Mouse (Mus musculus) limb, embryonic 14.5 days (tissue): ENCODE measurements around the gene Casp7. TPM values are rescaled to one million over a fixed set of nuclear protein-coding genes. Genes with fewer than 3 reads are reported as not detected.
"Not testable (repeated sequence)": the region's sequence is repeated elsewhere in the genome, so short reads cannot be mapped to it uniquely, and the experiment has no call there.

Experiments
- ATAC-seq: fragments of 200-750 bp; cut with Nextera tagmentation; 2 replicates; pipeline ENCODE4 v1.8.0; 2017; ENCODE audit warnings: low read depth, moderate number of reproducible peaks, moderate TSS enrichment; ENCODE audit not compliant: low FRiP score
- DNase-seq: peaks from one replicate; pipeline ENCODE4 v3.0.0-alpha.2; 2015; ENCODE audit warnings: low spot score
- H3K27ac ChIP-seq: fragments of 300-500 bp; sonication (generic); replicated peaks from 2 replicates; pipeline ENCODE4 v1.5.1; 2014; ENCODE audit warnings: low read depth, mild to moderate bottlenecking, low read length, moderate library complexity, mixed read lengths
- H3K27me3 ChIP-seq: fragments of 300-500 bp; sonication (generic); 2 replicates; pipeline ENCODE4 v1.6.1; 2014; ENCODE audit warnings: low read length, mixed read lengths; ENCODE audit not compliant: control insufficient read depth, insufficient read depth
- H3K36me3 ChIP-seq: fragments of 300-500 bp; sonication (generic); 2 replicates; pipeline ENCODE4 v1.6.1; 2014; ENCODE audit warnings: mild to moderate bottlenecking, low read length, moderate library complexity, mixed read lengths; ENCODE audit not compliant: control insufficient read depth, insufficient read depth
- H3K4me1 ChIP-seq: fragments of 300-500 bp; sonication (generic); 2 replicates; pipeline ENCODE4 v1.6.1; 2014; ENCODE audit warnings: antibody characterized with exemption, low read length, mixed read lengths; ENCODE audit not compliant: control insufficient read depth, insufficient read depth
- H3K4me2 ChIP-seq: fragments of 300-500 bp; sonication (generic); replicated peaks from 2 replicates; pipeline ENCODE4 v1.6.1; 2014; ENCODE audit warnings: low read depth, mild to moderate bottlenecking, low read length, moderate library complexity; ENCODE audit not compliant: severe bottlenecking
- H3K4me3 ChIP-seq: fragments of 300-500 bp; sonication (generic); replicated peaks from 2 replicates; pipeline ENCODE4 v1.5.1; 2014; ENCODE audit warnings: low read length
- H3K9ac ChIP-seq: fragments of 300-500 bp; sonication (generic); 2 replicates; pipeline ENCODE4 v1.6.1; 2014; ENCODE audit warnings: mild to moderate bottlenecking, low read depth, low read length, moderate library complexity; ENCODE audit not compliant: severe bottlenecking
- H3K9me3 ChIP-seq: fragments of 300-500 bp; sonication (generic); 2 replicates; pipeline ENCODE4 v1.6.1; 2016; ENCODE audit warnings: low read length; ENCODE audit not compliant: control insufficient read depth
- POLR2A ChIP-seq: fragments of 200-500 bp; IDR thresholded peaks from 2 replicates; pipeline ENCODE4 v1.8.0; 2012; ENCODE audit warnings: inconsistent platforms, mild to moderate bottlenecking, moderate library complexity, borderline replicate concordance; ENCODE audit not compliant: insufficient read depth, insufficient read length; ENCODE audit errors: extremely low read depth
- WGBS: fragments of 180-500 bp; shearing (Covaris S2); extraction: QIAGEN DNeasy Blood & Tissue Kit; methylation state at CpG from one replicate; pipeline ENCODE4 v1.1.7; 2014; 5-methylcytosine and 5-hydroxymethylcytosine counted together
- polyA plus RNA-seq, 2 experiments: library from polyadenylated mRNA; depleted of rRNA in 1 of 2; stranded (reverse) in 1 of 2; unstranded in 1 of 2; fragments of >200 nt; fragmentation: Nextera tagmentation in 1 of 2; extraction: Ambion mirVana in 1 of 2; gene quantifications; 2 replicates each; pipeline versions ENCODE4 v1.2.1 to v1.2.3; 2012 to 2014

Gene Casp7
- polyA plus RNA-seq, 2 experiments = 18.6 to 23.7 TPM

DNA sequence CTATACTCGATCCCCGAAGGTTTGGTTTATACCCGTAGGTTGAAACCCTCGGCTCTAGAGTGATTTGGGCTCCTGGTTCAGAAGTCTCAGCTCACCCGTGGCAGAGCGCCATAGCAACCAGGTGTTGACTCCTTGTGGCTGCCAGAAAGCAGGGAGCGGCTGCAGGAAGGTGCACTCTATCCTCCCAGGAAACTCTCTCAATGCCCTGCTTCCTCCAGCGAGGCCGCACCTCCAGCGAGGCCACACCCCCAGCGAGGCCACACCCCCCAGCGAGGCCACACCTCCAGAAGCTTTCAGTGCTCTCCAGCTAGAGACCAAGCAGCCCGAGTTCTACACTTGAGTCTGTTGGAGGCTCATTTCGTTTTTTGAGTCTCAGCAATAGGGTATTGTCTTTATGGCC lies 3.3 kb downstream of the Casp7 start:
- WGBS = 54% methylated on average over 14 of the region's 14 CpGs

DNA sequence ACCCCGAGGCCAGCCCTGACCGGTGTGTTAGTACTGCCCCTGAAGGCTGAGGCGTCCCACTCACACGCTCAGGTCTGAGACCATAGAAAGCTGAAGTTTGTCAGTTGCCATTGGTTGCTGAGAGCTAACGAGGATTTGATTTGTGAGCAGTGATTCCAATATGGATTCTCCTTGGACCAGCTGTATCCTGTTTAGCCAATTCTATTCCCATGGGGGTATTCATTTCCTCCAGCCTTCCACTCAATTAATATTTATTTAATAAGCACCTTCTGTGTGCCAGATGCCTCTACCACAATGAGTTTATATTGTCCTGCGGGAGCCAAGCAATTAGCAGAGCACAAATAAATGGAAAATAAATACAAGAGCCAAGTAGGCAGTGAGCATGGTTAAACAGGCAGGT lies 4.9 kb downstream of the Casp7 start:
- 29% methylated on average over 6 of the region's 6 CpGs for WGBS
- H3K27ac ChIP-seq = no peak overlapping the region
- H3K27me3 ChIP-seq = no peaks in the 10 kb centered on the region
- H3K36me3 ChIP-seq = peaks cover 13% of the 10 kb centered on the region
- no peak for TF ChIP-seq POLR2A
- no peak overlapping the region for H3K9ac ChIP-seq
- DNase-seq (no peak), ATAC-seq (no peak)
- no peaks in the 10 kb centered on the region for H3K9me3 ChIP-seq
- H3K4me3 ChIP-seq = no peak overlapping the region
- H3K4me1 ChIP-seq = peaks cover 8% of the 10 kb centered on the region
- H3K4me2 ChIP-seq = no peak overlapping the region

More for the DNA sequence above, 3.3 kb downstream of the Casp7 start:
- no peak overlapping the region for H3K27ac ChIP-seq
- peaks cover 8% of the 10 kb centered on the region for H3K4me1 ChIP-seq
- no peaks in the 10 kb centered on the region for H3K9me3 ChIP-seq
- peaks cover 12% of the 10 kb centered on the region for H3K36me3 ChIP-seq
- no peak for ATAC-seq
- H3K4me3 ChIP-seq = no peak overlapping the region
- H3K4me2 ChIP-seq = no peak overlapping the region
- no peak for TF ChIP-seq POLR2A
- no peak for DNase-seq
- H3K27me3 ChIP-seq = 0 out of 2 replicates have a peak, but pooled peaks cover 4% of the 10 kb centered on the region
- H3K9ac ChIP-seq = no peak overlapping the region

DNA sequence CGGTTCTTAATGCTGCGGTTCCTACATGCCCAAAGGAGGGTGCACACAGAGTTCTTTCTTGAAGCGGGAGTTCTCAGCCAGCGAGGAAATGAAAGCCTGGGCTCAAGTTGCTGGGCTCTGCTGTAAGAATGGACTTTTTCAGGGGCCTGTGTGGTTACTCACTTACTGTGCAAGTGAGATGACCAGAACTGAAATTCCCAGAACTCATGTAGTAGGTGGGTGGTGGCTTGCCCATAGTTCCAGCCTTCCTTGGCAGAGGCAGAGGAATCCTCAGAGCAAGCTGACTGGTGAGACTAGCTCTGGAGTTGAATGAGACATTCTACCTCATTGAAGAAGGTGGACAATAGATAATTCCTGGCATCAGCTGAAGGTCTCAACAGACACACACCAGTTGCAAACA lies 8.9 kb downstream of the Casp7 start:
- Histone ChIP-seq H3K9ac (no peak overlapping the region), H3K4me1 (peaks cover 2% of the 10 kb centered on the region), H3K4me3 (no peak overlapping the region), H3K27me3 (no peaks in the 10 kb centered on the region), H3K9me3 (no peaks in the 10 kb centered on the region), H3K4me2 (no peak overlapping the region), H3K27ac (no peak overlapping the region), H3K36me3 (peaks cover 24% of the 10 kb centered on the region)
- no peak for ATAC-seq
- TF ChIP-seq POLR2A = no peak
- DNase-seq = no peak
- WGBS = 94% methylated on average over 4 of the region's 4 CpGs

DNA sequence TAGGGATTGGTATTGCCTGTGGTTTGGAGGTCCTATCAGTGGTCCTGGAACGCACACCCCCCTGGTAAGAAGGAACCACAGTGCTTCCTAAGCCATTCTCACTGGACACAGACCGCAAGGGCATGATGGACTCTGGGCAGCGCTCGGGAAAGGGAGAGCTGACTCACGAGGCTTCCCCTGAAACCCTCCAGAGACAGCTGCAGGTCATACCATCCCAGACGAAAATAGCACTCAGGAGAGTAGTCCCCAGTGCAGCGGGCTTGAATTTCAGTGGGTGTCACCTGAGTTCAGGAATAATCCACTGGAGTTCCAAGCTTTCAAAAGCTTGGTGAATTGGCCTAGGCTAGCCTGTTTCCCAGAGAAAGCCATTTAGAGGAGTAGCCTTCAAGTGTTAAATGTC lies 9.7 kb downstream of the Casp7 start:
- no peak for TF ChIP-seq POLR2A
- ATAC-seq (no peak), DNase-seq (no peak)
- no peak overlapping the region for H3K9ac ChIP-seq
- H3K27ac ChIP-seq = no peak overlapping the region
- WGBS = 93% methylated on average over 7 of the region's 7 CpGs
- peaks cover 24% of the 10 kb centered on the region for H3K36me3 ChIP-seq
- H3K27me3 ChIP-seq = no peaks in the 10 kb centered on the region
- no peaks in the 10 kb centered on the region for H3K9me3 ChIP-seq
- no peak overlapping the region for H3K4me2 ChIP-seq
- H3K4me3 ChIP-seq = no peak overlapping the region
- peaks cover 2% of the 10 kb centered on the region for H3K4me1 ChIP-seq

DNA sequence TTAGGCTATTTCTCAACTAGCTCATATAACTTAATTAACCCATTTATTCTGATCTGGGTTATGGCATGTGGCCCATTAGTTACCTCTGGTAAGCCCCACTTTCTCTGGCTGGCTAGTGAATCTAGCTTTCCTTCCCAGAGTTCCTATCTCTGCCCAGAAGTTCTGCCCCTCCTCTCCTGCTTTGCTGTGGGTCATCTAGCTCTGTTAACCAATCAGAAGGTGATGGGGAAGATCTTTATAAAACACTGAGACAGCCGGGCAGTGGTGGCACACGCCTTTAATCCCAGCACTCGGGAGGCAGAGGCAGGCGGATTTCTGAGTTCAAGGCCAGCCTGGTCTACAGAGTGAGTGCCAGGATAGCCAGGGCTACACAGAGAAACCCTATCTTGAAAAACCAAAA lies 13.0 kb downstream of the Casp7 start:
- H3K27me3 ChIP-seq, H3K9ac ChIP-seq, H3K9me3 ChIP-seq, DNase-seq, ATAC-seq, H3K4me1 ChIP-seq, H3K4me2 ChIP-seq, H3K27ac ChIP-seq, H3K4me3 ChIP-seq: not testable (repeated sequence)
- 93% methylated on average over 4 of the region's 4 CpGs for WGBS
- peaks cover 15% of the 10 kb centered on the region for H3K36me3 ChIP-seq

DNA sequence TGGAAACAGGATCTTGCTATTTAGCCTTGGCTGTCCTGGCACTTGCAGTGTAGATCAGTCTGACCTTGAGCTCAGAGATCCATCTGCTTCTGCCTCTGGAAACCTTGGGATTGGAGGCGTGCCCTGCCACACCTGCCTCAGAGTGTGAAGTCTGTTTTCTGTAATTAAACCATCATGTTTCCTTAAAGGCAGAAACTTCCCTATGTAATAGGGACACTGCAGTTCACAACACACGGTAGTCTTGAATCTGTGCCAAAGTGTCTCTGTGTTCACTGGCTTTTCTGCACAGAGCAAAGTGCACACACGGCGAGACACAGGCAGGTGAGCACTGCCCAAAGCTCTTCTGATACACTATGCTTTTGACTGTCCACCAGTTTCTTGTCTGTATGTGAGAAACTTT lies 21.5 kb downstream of the Casp7 start:
- no peaks in the 10 kb centered on the region for H3K27me3 ChIP-seq
- H3K4me2 ChIP-seq = no peak overlapping the region
- no peaks in the 10 kb centered on the region for H3K36me3 ChIP-seq
- no peak for ATAC-seq
- TF ChIP-seq POLR2A = no peak
- 35% methylated on average over 4 of the region's 4 CpGs for WGBS
- no peak overlapping the region for H3K9ac ChIP-seq
- H3K27ac ChIP-seq = no peak overlapping the region
- H3K4me3 ChIP-seq = no peak overlapping the region
- no peaks in the 10 kb centered on the region for H3K9me3 ChIP-seq
- no peaks in the 10 kb centered on the region for H3K4me1 ChIP-seq
- DNase-seq = no peak
